Mouse (Mus musculus) hindbrain, embryonic 10.5 days (tissue): Measurements from ENCODE around the gene Mycbp2. TPM values are rescaled to one million over a fixed set of nuclear protein-coding genes. Genes with fewer than 3 reads are reported as not detected.

Experiments
- DNase-seq: peaks from one replicate; pipeline ENCODE4 v3.0.0-alpha.2; 2017; ENCODE audit warnings: low spot score
- H3K27ac ChIP-seq: fragments of 300-500 bp; sonication (generic); 2 replicates; pipeline ENCODE4 v1.5.1; 2016; ENCODE audit warnings: mild to moderate bottlenecking, moderate library complexity
- H3K27me3 ChIP-seq: fragments of 300-500 bp; sonication (generic); 2 replicates; pipeline ENCODE4 v1.6.1; 2016; ENCODE audit warnings: mild to moderate bottlenecking; ENCODE audit not compliant: poor library complexity, insufficient read depth, severe bottlenecking
- H3K36me3 ChIP-seq: fragments of 300-500 bp; sonication (generic); 2 replicates; pipeline ENCODE4 v1.6.1; 2016; ENCODE audit warnings: mild to moderate bottlenecking, moderate library complexity
- H3K4me1 ChIP-seq: fragments of 300-500 bp; sonication (generic); replicated peaks from 2 replicates; pipeline ENCODE4 v1.6.1; 2016; ENCODE audit warnings: mild to moderate bottlenecking
- H3K4me3 ChIP-seq: fragments of 300-500 bp; sonication (generic); 2 replicates; pipeline ENCODE4 v1.5.1; 2016; ENCODE audit warnings: mild to moderate bottlenecking, moderate library complexity
- H3K9me3 ChIP-seq: fragments of 300-500 bp; sonication (generic); 2 replicates; pipeline ENCODE4 v1.6.1; 2016; ENCODE audit warnings: mild to moderate bottlenecking, moderate library complexity
- WGBS: fragments of 180-500 bp; shearing (Covaris S2); methylation state at CpG from one replicate; pipeline ENCODE4 v1.1.7; 2016; 5-methylcytosine and 5-hydroxymethylcytosine counted together
- polyA plus RNA-seq: library from polyadenylated mRNA; unstranded; fragments of >200 nt; fragmentation: Nextera tagmentation; extraction: Ambion mirVana; gene quantifications from 2 replicates; pipeline ENCODE4 v1.2.1, GENCODE M21; 2016

Mycbp2 gene
- polyA plus RNA-seq, 1 experiment from 2014 or later = 21.0 TPM

- WGBS = 97% methylated on average over 3 of the region's 3 CpGs
- Histone ChIP-seq H3K9me3 (no peaks in the 10 kb centered on the region), H3K27me3 (no peaks in the 10 kb centered on the region), H3K4me1 (no peaks in the 10 kb centered on the region), H3K4me3 (no peak overlapping the region), H3K27ac (no peak overlapping the region), H3K36me3 (peaks cover 80% of the 10 kb centered on the region)
- no peak for DNase-seq
These were observed 231.5 kb downstream of the Mycbp2 start for GRCm38 (mm10) chr14:103114994-103115670.

GRCm38 (mm10) chr14:103112606-103113363, 233.8 kb downstream of the Mycbp2 start:
- DNase-seq = no peak
- Histone ChIP-seq H3K27me3 (no peaks in the 10 kb centered on the region), H3K4me3 (no peak overlapping the region), H3K27ac (no peak overlapping the region), H3K4me1 (no peaks in the 10 kb centered on the region), H3K9me3 (no peaks in the 10 kb centered on the region), H3K36me3 (peaks cover 59% of the 10 kb centered on the region)
- 91% methylated on average over 3 of the region's 3 CpGs for WGBS

GRCm38 (mm10) chr14:103109971-103110370, 236.6 kb downstream of the Mycbp2 start:
- DNase-seq = no peak
- no peak overlapping the region for H3K4me3 ChIP-seq
- H3K27me3 ChIP-seq = no peaks in the 10 kb centered on the region
- no peaks in the 10 kb centered on the region for H3K9me3 ChIP-seq
- H3K4me1 ChIP-seq = no peaks in the 10 kb centered on the region
- peaks cover 31% of the 10 kb centered on the region for H3K36me3 ChIP-seq
- no peak overlapping the region for H3K27ac ChIP-seq
- 90% methylated on average over 4 of the region's 4 CpGs for WGBS

DNA sequence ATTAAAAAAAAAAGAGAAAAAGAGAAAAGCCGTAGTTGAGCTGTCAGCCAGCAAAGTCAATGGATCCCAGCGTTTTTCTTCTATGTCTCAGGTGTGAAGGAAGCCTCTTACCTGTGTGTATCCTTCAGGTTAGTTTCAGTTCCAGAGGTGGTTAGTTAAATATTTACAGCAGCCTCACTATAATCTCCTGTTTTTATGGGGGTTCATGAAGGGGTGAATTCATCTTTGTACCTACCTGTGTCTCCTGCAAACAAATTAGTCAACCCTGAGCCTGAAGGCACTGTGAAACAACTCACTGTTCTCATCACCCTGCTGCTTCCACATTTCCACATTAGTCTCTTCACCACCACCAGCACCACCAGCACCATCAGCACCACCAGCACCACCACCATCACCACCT, 240.3 kb downstream of the Mycbp2 start:
- Histone ChIP-seq H3K4me1 (peaks cover 10% of the 10 kb centered on the region; the same call in 1 of the 2 replicates), H3K4me3 (no peak overlapping the region), H3K36me3 (no peaks in the 10 kb centered on the region), H3K27ac (no peak overlapping the region), H3K9me3 (no peaks in the 10 kb centered on the region), H3K27me3 (no peaks in the 10 kb centered on the region)
- DNase-seq = no peak
- 87% methylated on average over 2 of the region's 2 CpGs for WGBS

DNA sequence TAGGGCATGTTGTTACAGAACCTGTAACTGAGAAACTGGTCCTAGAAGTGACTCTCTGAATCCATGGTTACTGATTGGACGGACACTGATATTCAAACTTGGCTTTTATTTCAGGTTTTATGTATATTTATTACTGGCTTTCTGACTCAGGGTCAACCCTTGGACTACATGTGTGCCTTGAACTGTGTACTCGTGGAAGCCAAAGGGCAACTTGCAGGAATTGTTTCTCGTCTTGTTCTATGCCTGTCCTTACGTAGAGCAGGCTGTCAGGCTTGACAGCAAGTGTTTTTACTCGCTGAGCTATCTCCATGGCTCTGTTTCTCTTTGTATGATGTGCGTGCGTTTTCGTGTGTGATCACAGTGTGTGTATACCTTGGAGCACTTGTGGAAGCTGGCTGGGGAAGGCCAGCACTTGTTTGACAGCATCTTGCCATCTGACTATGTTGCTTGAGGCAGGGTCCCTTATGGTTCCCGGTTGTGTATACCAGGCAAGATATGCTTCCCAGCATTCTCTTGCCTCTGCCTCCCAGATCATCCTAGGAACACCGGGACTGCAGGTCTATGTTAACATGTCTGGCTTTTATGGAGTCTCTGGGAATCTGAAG, 243.8 kb downstream of the Mycbp2 start:
- H3K4me1 ChIP-seq = peaks cover 15% of the 10 kb centered on the region
- H3K9me3 ChIP-seq = no peaks in the 10 kb centered on the region
- 80% methylated on average over 10 of the region's 10 CpGs for WGBS
- no peaks in the 10 kb centered on the region for H3K36me3 ChIP-seq
- no peak overlapping the region for H3K27ac ChIP-seq
- no peak overlapping the region for H3K4me3 ChIP-seq
- no peak for DNase-seq
- H3K27me3 ChIP-seq = no peaks in the 10 kb centered on the region

GRCm38 (mm10) chr14:103102246-103102645, 244.4 kb downstream of the Mycbp2 start:
- no peak for DNase-seq
- H3K4me1 ChIP-seq = peaks cover 21% of the 10 kb centered on the region
- no peaks in the 10 kb centered on the region for H3K36me3 ChIP-seq
- H3K4me3 ChIP-seq = no peak overlapping the region
- 70% methylated on average over 6 of the region's 6 CpGs for WGBS
- H3K27me3 ChIP-seq = no peaks in the 10 kb centered on the region
- no peaks in the 10 kb centered on the region for H3K9me3 ChIP-seq
- no peak overlapping the region for H3K27ac ChIP-seq

DNA sequence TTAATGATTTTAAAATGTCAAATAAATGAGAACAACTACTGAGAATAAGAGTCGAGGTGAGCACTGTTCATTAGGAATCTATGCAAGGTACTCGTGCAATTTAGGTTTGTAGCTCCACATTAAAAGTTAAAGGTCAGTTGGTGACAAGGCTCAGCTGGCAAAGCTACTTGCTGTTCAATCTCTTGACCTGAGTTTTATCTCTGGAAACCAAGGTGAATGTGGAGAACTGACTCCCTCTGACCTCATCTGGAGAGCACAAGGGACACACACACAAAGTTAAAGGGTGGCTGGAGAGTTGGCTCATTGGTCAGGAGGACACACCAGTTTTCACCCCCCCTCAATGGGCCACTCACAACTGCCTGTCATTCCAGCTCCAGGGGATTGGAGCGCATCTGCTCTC, 245.4 kb downstream of the Mycbp2 start:
- DNase-seq = no peak
- Histone ChIP-seq H3K27ac (no peak overlapping the region), H3K27me3 (no peaks in the 10 kb centered on the region), H3K9me3 (no peaks in the 10 kb centered on the region), H3K36me3 (peaks cover 6% of the 10 kb centered on the region), H3K4me3 (no peak overlapping the region), H3K4me1 (peaks cover 32% of the 10 kb centered on the region)
- 87% methylated on average over 3 of the region's 3 CpGs for WGBS

DNA sequence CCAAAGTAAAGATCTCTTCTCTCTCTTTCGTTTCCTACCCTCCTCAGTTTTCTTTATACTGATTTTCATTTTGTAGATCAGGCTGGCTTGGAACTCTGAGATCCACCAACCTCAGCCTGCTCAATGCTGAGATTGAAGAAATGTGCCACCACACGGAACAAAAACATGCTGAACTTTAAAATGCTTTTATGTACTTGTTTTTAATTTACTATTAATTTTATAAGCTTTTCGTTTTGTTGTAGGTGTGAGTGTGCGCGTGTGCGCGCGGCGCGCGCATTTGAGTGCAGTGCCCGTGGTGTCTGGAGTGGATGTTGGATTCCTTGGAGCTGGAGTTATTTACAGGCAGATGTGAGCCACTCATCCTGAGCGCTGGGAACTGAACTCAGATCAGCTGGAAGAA, 246.3 kb downstream of the Mycbp2 start:
- no peak overlapping the region for H3K27ac ChIP-seq
- H3K4me3 ChIP-seq = peak overlapping the region; percentile 86; the same call in 1 of the 2 replicates
- no peaks in the 10 kb centered on the region for H3K27me3 ChIP-seq
- no peak for DNase-seq
- no peaks in the 10 kb centered on the region for H3K9me3 ChIP-seq
- 85% methylated on average over 13 of the region's 13 CpGs for WGBS
- peaks cover 32% of the 10 kb centered on the region for H3K4me1 ChIP-seq
- H3K36me3 ChIP-seq = peaks cover 14% of the 10 kb centered on the region

DNA sequence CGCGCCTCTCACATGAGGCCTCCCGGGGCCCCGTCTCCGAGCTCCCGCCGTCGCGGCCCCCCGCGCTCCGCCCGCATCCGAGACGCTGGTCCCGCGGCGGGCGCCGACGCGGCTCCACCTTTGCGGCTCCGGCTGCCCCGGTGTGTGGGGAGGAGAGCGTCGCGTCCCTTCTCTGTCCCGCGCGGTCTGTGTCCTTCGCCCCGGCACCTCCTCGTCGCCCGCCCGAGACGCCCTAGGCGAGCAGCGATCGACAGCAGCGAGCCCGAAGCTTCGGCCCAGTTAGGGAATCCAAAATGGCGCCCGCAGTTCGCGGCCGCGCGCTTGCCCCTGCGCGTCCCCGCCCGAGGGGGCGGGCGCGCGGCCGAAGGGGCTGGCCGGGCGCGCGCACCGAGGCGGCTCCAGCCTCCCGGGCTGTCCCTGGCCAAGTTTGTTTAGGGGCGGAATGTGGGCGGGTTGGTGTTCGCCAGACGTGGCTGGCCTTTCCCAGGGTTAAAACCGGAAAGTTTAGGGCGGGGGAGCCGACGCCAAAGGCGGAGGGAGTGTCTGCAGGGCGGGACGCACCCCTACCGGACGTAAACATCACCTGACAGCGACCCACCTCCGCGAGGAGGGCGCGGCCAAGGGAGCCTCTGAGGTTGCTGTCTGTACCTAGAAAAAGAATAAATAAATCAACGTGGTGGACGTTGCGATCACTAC, 247.2 kb downstream of the Mycbp2 start, which contains the start of gene Fbxl3:
TSS of gene Fbxl3 (minus strand) at position 329 of the 696 bp plus-strand sequence.
- peaks cover 32% of the 10 kb centered on the region for H3K4me1 ChIP-seq
- H3K27ac ChIP-seq = peak within 1 kb of the TSS; percentile 99
- H3K9me3 ChIP-seq = no peaks in the 10 kb centered on the region
- peak within 1 kb of the TSS; percentile 86 for H3K4me3 ChIP-seq
- peaks cover 23% of the 10 kb centered on the region for H3K36me3 ChIP-seq
- H3K27me3 ChIP-seq = no peaks in the 10 kb centered on the region
- under 1% methylated on average over 88 of the region's 88 CpGs for WGBS
- DNase-seq = peak; percentile 89

- H3K36me3 ChIP-seq = peaks cover 30% of the 10 kb centered on the region
- DNase-seq = peak; percentile 82
- WGBS = under 1% methylated on average over 85 of the region's 86 CpGs
- H3K4me1 ChIP-seq = peaks cover 32% of the 10 kb centered on the region
- peak overlapping the region; percentile 86 for H3K4me3 ChIP-seq
- peak overlapping the region; percentile 99 for H3K27ac ChIP-seq
- no peaks in the 10 kb centered on the region for H3K9me3 ChIP-seq
- H3K27me3 ChIP-seq = no peaks in the 10 kb centered on the region
These were observed 247.9 kb downstream of the Mycbp2 start for GRCm38 (mm10) chr14:103098587-103099235.

GRCm38 (mm10) chr14:103098213-103098586, 248.4 kb downstream of the Mycbp2 start:
- 3% methylated on average over 2 of the region's 2 CpGs for WGBS
- peaks cover 32% of the 10 kb centered on the region for H3K4me1 ChIP-seq
- no peaks in the 10 kb centered on the region for H3K9me3 ChIP-seq
- H3K36me3 ChIP-seq = peaks cover 35% of the 10 kb centered on the region
- no peaks in the 10 kb centered on the region for H3K27me3 ChIP-seq
- peak overlapping the region; percentile 86 for H3K4me3 ChIP-seq
- H3K27ac ChIP-seq = peak overlapping the region; percentile 99
- no peak for DNase-seq

DNA sequence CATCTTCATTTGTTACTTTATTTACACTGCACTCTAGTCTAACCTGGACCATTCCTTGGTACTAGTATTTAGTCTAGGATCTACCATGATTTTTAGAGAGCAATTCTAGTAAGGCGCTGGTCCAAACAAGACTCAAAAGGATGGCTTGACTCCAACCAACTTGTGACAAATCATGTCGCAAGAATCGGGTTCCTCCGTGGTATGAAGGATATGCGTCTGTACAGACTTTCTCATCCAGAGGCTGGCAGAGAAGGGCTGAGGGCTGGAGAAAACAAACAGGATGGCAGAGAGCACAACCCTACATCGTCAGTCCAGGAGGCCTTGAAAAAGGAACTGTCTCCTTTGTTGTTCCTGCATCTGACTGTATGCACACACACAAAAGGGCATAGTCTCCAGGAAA, 250.0 kb downstream of the Mycbp2 start:
- Histone ChIP-seq H3K27me3 (no peaks in the 10 kb centered on the region), H3K4me3 (no peak overlapping the region), H3K9me3 (no peaks in the 10 kb centered on the region), H3K4me1 (peaks cover 25% of the 10 kb centered on the region), H3K27ac (no peak overlapping the region), H3K36me3 (peaks cover 51% of the 10 kb centered on the region)
- 87% methylated on average over 6 of the region's 6 CpGs for WGBS
- no peak for DNase-seq
